Mouse (Mus musculus) left cerebral cortex, postnatal 25 days (tissue): ENCODE results near the gene Srrm1. TPM values are rescaled to one million over a fixed set of nuclear protein-coding genes. Genes with fewer than 3 reads are reported as not detected.

Source experiments
- DNase-seq, 2 experiments: peaks; one replicate each; pipeline ENCODE4 v3.0.0; 2022; ENCODE audit warnings: low spot score in 2 of 2, mixed read lengths in 1 of 2
- intact Hi-C: fragments of 180-260 bp; cut with DNase I; formaldehyde crosslinking; loops from one replicate; pipeline ENCODE4 v1.15.1; 2025
- total RNA-seq, 2 experiments: library from RNA; stranded (reverse); gene quantifications; 2 replicates each; pipeline ENCODE4 v1.2.3; 2021

Gene Srrm1
- 100 to 1,000 TPM; 122 to 124 TPM for total RNA-seq

DNA sequence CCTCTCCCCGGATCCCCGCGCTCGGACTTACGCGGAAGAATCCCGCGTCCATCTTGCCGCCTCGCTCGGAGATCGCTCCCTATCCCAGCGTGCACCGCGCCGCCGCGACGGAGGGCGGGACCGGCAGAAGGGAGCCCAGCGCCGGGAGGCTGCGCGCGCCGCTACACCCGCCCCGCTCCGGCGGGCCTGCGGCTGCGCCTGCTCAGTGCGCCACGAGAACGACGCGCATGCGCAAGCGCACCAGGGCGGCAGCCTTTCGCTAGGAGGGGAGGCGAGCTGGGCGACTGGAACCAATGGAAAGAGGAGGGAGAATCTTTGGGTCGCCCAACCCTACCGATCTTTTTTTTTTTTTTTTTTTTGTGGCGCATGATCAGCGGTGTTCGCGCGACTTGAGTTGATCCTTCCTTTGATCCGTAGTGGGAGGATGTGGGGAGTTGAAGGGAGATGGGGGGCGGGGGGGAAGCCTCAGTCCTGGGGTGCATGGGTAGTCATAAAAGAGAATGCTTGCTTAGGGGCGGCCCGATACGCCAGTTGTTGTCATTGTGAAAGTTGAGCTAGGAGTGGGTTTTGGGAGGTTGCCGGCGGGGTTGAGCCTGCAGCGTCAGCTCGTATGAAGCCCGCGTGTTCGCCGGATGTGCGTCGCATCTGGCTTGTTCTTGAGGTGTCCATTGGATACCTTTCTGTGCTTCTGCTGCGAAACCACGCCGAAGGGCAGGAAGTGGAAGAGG lies at the start of gene Srrm1:
Srrm1 (minus strand) TSS at position 256 of the 728 bp plus-strand sequence.
- intact Hi-C loops: no loop called here
- peak; percentile 98 for DNase-seq

DNA sequence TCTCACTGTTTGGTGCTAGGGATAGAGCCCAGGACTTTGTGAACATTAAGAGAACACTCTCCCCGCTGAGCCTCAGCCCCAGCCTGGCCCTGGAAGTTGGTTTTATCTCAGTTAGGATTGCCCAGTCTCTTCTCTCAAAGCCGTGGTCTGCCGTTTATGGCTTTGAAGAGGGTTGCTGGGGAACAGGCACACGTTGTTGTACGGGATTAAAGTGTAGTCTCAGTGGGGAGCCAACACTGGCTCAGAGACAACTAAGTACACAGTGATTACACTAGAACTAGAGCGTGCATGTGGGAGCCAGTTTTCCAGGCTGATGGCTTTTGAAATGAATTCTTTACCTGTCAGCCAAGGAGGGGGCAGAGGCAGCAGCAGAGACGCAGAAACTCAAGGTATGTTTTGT lies 48.8 kb upstream of the Srrm1 start:
- intact Hi-C loops: no loop called here
- no peak for DNase-seq

DNA sequence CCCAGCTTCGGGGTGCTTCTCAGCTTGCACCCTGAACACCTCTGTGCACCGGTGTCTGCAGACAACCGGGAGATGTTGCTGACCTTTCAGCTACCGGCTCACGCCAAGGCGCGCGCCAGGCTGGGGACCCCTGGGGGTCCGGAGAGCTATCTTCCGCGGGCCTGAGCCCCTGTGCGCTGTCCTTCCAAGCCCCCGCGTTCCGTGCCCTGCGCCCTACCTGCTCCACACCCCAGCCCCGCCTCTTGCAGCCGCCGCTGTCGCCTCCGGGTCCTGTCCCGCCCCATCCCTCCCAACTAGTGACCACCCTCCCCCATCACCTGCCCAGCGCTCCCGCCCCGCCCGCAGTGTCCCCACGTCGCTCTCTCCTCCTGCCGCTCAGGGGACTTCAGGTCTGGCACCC lies 44.9 kb upstream of the Srrm1 start, which contains the start of gene Ncmap:
Ncmap (minus strand) TSS at position 237 of the 400 bp plus-strand sequence.
- intact Hi-C loops: no loop called here
- no peak for DNase-seq

DNA sequence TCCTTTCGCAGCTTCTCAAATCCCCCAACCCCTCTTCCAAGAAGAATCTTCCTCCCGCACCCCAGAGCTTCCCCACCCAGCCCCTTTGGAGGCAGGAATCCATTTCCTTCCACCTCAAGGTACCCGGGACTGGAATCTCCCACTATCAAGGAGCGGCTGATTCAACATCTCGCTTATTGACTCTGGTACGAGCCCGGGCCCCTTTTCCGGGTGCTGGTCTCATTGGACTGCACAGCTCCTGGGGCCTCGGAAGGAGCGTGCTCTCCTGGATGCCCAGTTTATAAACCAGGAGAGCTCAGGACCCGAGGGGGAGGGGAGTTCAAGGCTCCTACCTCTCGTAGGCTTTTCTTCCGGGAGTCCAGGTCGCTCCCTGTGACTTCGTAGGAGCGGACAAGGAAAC lies 44.4 kb upstream of the Srrm1 start:
- intact Hi-C loops: no loop called here
- no peak for DNase-seq

DNA sequence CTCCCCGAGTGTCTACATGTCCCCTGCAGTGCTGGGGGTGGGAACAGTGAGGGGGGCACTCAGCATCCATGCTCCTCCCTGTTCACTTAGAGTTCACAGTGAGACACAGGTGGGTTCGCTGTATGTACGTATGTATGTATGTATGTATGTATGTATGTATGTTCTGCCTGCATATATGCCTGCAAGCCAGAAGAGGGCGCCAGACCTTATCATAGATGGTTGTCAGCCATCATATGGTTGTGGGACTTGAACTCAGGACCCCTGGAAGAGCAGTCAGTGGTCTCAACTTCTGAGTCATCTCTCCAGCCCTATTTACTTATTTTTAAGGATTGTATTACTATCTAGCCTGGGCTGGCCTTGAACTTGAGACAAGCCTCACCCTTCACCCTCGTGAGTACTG lies 43.2 kb upstream of the Srrm1 start:
- DNase-seq: no peak
- intact Hi-C loops: no loop called here

DNA sequence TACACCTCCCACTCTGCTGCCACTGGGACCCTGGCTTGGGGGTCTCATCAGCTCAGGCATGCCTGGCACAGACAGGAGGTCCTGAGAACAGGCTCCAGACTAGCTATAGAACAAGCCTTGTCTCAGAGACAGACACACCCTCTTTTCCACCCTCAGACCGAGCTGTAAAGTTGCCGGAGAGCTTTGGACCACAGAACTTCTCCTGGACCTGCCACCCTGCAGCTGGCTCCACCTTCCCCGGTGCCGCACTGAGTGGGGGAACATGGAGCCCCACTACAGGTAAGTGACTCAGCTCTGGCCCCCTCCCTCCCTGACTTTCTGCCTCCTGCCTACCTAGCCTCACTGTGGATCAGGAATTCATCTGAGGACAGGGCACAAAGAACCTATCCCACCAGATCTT lies 42.3 kb upstream of the Srrm1 start:
- intact Hi-C loops: no loop called here
- no peak for DNase-seq

DNA sequence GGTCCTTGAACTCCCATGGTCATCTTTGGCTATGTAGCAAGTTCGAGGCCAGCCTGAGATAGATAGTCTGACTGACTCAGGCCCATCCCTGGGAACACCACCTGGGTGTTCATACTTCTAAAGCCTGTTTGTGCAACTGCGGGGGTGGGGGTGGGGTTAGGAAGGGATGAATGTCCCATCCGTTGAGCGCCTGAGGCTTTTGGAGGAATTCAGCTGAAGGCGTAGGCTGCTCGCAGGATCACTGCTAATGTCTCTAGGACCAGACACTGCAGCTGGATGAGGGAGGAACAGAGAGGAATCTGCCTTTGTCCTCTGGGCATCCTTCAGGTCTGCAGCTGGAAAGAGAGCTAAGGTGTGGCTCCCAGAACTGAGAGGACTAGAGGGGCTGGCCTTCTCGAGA lies 41.5 kb upstream of the Srrm1 start:
- intact Hi-C loops: no loop called here
- no peak for DNase-seq

DNA sequence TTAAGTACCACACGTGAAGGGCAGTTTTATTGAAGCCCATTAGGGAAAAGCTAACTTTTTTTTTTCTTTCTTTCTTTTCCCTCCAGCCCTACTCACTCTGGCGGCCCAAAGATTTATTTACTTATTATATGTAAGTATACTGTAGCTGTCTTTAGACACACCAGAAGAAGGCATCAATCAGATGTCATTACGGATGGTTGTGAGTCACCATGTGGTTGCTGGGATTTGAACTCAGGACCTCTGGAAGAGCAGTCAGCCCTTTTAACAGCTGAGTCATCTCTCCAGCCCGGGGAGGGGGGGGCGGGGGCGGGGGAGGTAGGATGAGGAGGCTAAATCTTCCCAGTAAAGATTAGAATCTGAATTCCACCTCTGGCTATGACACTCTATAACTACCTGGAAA lies 40.3 kb upstream of the Srrm1 start:
- DNase-seq: no peak

DNA sequence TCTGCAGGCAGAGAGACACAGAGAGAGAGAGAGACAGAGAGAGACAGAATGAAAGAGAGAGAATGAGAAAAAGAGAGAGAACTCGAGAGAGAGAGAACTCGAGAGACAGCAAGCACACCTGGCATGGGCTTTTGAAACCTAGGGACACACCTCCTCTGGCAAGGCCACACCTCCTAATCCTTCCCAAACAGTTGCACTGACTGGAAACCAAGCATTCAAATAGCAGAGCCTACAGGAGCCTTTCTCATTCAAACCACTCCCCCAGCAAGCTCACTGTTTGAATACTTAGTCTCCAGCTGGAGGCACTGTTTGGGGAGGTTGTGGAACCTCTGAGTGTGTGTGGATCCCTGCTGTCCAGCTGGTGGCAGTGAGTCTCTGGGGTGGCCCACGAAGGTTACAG lies 39.7 kb upstream of the Srrm1 start:
- no peak for DNase-seq
- intact Hi-C loops: no loop called here

More for the DNA sequence above, 40.3 kb upstream of the Srrm1 start:
- intact Hi-C loops: no loop called here

DNA sequence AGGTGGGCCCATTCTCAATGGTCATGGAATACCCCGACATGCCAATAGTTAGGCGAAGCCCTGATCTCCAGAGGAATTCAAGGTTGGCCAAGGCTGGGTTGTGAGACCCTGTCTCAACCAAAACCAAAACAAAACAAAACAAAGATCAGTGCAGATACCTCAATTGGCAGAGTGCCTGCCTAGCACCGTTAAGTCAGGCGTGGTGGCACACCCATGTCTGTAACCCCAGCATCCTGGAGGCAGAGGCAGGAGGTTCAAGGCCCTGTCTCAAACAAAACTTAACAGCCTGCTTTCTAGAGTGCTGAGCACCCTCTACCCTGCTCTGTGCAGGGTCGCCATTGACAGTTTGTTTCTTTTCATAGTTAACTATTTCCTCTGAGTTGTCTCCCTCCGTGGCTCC lies 37.9 kb upstream of the Srrm1 start:
- intact Hi-C loops: no loop called here
- no peak for DNase-seq

DNA sequence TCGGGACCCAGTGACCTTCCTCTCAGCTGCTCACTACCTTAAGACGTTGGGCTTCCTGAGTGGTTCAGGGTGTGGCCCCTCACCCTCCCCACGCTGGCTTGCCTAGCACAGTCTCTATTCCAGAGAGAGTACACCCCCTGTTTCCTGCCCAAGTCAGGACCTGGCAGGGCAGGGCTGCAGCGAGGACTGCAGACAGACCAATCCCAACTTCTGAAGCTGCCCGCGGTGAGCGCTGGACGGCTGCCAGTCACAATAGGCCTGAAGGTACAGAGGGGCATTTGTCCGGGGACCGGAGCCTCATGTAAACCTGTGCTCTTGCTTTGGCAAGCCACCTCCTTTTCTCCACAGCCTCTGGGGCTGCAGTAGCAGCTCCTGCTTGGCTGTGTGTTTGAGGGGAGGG lies 32.5 kb upstream of the Srrm1 start:
- intact Hi-C loops: no loop called here
- DNase-seq: no peak

DNA sequence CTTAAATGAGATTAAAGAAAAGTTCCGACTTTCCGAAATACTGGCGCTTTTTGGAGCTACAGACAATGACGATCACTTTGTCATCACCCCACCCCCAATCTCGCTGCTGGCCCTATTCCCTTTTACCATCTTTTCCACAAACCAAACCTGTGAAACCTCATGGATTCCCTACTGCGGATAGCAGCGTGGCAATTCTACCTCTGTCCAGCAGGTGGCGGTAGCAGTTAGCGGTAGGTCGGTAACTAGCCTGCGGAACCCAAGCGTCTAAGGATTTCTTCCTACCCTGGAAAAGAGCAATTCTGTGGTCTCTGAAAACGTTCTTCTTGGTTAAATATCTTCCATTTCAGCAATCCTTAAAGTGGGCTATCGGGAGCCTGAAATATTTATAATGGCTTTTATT lies 29.2 kb upstream of the Srrm1 start:
- intact Hi-C loops: loop anchor here (1.0 to 5.0 kb wide), 2 partner anchors 29 to 285 kb away; no protein-coding TSS in a partner anchor
- peak; percentile 60 to 73 for DNase-seq

DNA sequence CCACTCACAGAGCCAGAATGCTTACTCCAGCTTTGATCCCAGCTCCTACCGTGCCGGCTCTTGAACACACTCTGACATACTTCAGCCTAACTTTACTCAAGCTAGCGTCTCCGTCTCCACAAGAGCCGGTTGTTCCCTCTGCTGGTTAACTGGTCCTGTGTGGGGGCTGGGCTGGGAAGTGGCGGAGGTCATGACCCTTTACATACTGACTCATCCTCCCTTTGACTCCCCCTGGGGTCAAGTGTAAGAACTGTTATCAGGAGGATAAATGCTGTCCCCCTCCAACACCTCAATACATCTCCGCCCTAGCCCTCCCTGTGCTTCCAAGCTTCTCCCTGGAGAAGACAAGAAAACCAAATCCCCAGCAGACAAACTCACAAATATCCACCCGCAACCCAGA lies 28.2 kb upstream of the Srrm1 start:
- DNase-seq: no peak
- intact Hi-C loops: loop anchor here (5.0 kb wide), 1 partner anchor 286 kb away; no protein-coding TSS in a partner anchor

DNA sequence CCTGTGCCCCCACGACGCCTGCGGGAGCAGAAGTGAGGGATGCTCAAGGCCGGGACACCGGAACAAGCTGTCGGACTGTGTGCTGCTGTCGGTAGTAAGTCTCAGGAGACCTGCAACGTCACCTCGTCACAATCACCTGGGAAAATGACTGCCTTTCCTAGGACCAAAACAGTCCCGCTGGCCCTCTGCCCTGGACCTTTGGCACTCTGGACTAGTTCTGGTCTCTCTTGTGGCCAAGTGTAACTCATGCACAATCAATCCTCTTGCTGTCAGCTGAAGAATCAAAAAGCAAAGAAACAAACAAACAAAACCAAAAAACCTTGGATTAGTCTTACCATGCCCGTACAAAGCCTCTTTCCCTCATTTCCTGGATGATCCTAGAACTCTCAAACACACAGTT lies 24.1 kb upstream of the Srrm1 start:
- intact Hi-C loops: no loop called here
- no peak for DNase-seq

DNA sequence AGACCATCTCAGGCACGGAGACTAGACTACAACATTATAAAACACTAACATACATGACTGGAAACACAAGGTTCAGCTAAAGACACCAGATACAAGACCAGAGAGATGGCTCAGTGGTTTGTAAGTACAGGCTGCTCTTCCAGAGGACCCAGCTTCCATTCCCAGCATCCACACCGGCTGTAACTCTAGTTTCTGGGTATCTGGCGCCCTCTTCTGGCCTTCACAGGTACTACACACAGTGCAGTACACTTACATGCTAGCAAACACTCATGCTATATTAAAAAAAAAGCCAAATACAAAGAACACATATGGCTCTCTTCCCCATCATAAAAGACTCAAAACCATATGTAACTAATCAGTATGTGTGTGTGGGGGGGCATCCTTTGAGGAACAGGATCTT lies 22.3 kb upstream of the Srrm1 start:
- no peak for DNase-seq
- intact Hi-C loops: no loop called here

DNA sequence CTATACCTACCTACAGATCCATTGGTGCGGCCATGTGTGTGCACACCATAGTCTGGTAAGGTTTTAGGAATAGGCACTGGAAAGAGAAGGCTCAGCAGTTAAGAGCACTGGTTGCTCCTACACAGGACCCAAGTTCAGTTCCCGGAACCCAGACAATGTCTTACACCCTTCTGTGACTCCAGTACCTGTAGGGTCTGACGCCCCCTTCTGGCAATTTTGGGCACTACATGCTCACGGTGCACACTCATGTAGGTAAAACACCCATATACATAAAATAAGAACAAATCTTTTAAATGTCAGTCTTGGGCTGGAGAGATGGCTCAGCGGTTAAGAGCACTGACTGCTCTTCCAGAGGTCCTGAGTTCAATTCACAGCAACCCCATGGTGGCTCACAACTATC lies 20.2 kb upstream of the Srrm1 start:
- DNase-seq: no peak
- intact Hi-C loops: no loop called here

DNA sequence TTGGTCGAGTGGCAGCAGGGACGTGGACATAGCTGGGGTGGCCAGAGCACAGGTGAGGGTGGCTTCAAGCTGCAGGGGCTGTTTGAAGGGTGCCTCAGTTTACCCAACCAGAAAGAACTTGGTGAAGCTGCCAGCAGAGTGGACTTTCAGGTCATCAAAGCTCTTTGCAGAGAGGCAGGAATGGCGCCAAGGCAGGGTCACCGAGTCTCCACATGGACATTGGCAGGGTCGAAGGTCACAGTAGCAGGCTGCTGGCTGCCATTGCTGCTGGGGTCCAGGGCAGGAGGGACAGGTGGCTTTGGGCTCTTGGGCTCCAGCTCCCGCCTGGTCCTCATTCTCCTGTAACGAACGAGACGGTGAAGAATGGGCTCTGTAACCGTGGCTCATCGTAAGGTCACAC lies 17.3 kb upstream of the Srrm1 start:
- intact Hi-C loops: no loop called here

DNA sequence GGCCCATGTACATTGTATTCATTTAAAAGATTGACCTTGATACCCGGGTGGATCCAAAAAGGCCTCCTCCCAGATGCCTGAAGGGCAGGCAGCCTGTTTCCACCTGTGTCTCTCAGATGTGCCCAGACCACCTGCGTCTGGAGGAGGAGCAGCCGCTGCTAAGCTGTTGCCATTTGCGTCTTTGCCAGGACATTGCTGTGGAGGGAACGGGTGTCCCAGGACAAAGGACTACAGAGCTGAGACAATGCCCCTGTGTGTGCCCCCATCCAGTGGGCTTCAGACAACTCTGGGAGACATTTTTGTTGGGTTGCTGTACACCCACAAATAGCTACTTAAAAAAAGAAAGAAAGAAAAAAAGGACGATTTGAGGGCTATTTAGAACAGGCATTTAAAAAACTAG lies 9.7 kb upstream of the Srrm1 start:
- peak in 1 of 2 experiments; percentile 12 for DNase-seq

More for the DNA sequence above, 17.3 kb upstream of the Srrm1 start:
- DNase-seq: no peak

DNA sequence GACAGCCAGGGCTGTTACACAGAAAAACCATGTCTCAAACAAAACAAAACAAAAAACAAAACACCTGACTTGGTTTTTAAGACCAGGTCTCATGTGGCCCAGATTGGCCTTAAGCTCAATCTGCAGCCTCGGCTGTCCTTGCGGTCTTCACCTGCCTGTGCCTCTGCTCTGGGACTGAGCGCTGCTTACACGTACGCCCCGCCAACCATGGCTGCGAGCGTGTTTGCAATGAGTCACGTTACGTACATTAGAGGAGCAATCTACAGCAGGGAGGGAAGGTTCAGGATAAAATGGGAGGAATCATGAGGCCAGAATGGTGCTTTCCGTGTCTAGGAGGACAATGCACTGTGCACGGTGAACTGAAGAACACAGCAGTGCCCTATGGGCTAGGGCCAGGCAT lies 8.6 kb upstream of the Srrm1 start:
- DNase-seq: no peak
- intact Hi-C loops: no loop called here

More for the DNA sequence above, 9.7 kb upstream of the Srrm1 start:
- intact Hi-C loops: no loop called here

DNA sequence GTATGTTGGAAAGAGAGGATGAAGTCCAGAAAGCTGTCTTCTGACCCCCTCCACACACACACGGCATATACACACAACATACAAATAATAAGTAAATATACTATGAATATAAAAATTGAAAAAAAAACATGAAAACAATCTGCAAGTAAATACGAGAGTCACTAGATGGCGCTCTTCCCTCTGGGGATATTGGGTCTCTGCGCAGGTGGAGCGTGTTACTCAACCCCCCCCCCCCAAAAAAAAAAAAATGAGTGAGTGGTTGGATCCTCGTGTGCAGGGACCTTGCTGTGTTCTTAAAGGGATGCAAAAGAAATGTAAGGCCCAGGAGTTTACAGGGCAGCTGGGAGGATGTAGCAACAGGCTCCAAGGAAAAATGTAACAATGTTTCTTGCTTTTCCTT lies 5.6 kb upstream of the Srrm1 start:
- intact Hi-C loops: loop anchor here (1.0 kb wide), 1 partner anchor 53 kb away; no protein-coding TSS in a partner anchor
- peak; percentile 15 to 23 for DNase-seq

DNA sequence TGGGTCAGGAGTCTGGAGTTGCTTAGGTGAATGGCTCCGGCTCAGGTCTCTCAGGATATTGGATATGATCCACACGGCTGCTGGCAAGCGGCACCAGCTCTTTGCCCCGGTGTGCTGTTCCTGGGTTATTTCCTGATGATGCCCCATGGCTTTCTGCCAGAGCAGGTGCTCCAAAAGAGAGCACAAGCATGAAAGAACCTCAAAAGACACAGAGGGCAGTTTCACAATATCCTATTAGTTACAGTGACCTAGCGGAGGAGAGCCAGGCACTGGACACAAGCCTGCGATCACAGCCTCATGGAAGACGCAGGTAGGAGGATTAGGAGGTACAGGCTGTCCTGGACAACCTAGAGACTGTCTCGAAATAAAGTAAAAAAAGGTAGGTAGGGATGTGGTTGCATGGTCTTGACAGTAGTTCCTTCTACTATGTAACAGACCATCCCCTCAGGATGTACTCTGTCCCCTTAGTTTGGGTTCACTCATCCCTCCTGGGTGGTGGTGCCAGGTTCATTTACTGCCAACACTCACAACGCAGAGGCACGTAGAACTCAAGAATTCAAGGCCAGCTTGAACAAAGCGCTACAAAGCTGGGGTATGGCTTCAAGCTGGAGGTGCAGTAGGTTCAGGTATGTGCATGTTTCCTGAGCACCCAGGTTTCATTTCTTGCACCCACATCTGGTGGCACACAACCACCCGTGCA lies 4.2 kb upstream of the Srrm1 start:
- DNase-seq: no peak
- intact Hi-C loops: no loop called here
